Comparison of ENCODE assay signal across 11 mouse cellular contexts in the genomic region with DNA sequence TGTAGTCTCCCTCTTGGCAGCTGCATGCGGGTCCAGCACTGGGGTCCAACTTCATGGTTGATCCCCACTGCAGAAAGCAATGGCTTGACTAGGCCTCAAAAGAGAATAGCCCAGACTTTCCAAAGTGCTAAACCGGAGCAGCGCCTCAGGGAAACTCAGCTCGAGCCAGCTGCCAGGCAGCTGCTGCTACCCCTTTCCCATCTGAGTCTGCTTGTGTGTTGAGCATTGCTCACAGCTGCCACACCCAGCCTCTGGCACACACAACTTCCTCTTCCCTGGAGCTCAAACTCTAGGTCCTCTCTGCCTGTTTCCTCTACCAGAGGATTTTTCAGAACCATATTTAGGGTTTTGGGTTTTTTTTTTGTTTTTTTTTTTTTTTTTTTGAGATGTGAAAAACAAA.
DNase-seq lines count a peak whose midpoint lies in the region; ATAC-seq and TF ChIP-seq lines count a peak whose summit lies in the region.
"Had no signal": no experiment of that assay in that cellular context is flagged by ENCODE, and none has a peak within 500 bp of the region (broad histone marks: within the 10 kb centered on the region; RNA-seq: fewer than 3 reads in every experiment).

No protein-coding gene starts in this region.

- TF ChIP-seq CTCF in kidney, adult 2 months (conservative IDR thresholded peaks at IDR 0.05; ENCODE audit: insufficient read depth, insufficient read length, low read depth, low read length) = no peak
- TF ChIP-seq CTCF in CH12.LX (conservative IDR thresholded peaks at IDR 0.05 in 1 of 2, IDR thresholded peaks at IDR 0.05 in 1 of 2; ENCODE audit: low read depth in 2 of 2, low read length in 2 of 2) = no peak
- TF ChIP-seq CTCF in embryonic fibroblast, embryonic 13.5 days (IDR thresholded peaks at IDR 0.05; ENCODE audit: borderline replicate concordance, insufficient read depth, low read length) = no peak
- TF ChIP-seq CTCF in lung, embryonic 14.5 days (IDR thresholded peaks at IDR 0.05; ENCODE audit: low read depth) = no peak

- in situ Hi-C loops in CH12.LX (cut with MboI; ENCODE audit: low pct_ligation_motif_present, low pct_unique_long_range_greater_than_20kb, low sequenced_read_pairs) = no loop called here

- H3K9ac ChIP-seq in kidney, embryonic 14.5 days (ENCODE audit: low read depth, low read length) = no peak overlapping the region
- no peak overlapping the region for H3K9ac ChIP-seq in CH12.LX (ENCODE audit: insufficient read depth, low read depth)
- no peak overlapping the region for H3K9ac ChIP-seq in lung, embryonic 14.5 days
- H3K9ac ChIP-seq in hindbrain, embryonic 16.5 days (ENCODE audit: low read depth, low read length) = no peak overlapping the region
- H3K9ac ChIP-seq: forebrain, embryonic 12.5 days; neural tube, embryonic 13.5 days had no signal

- H3K4me2 ChIP-seq in kidney, embryonic 14.5 days (replicated peaks; ENCODE audit: low read depth, low read length) = no peak overlapping the region
- H3K4me2 ChIP-seq in CH12.LX (ENCODE audit: insufficient read depth, low read depth, poor library complexity, severe bottlenecking) = peak overlapping the region; percentile 32; the same call in 1 of the 2 replicates
- no peak overlapping the region for H3K4me2 ChIP-seq in lung, embryonic 14.5 days
- H3K4me2 ChIP-seq in hindbrain, embryonic 16.5 days (ENCODE audit: low read length) = no peak overlapping the region
- H3K4me2 ChIP-seq: forebrain, embryonic 12.5 days; neural tube, embryonic 13.5 days had no signal

- intact Hi-C loops in left cerebral cortex, postnatal 25 days (cut with DNase I) = no loop called here

- TF ChIP-seq RAD21 in CH12.LX (IDR thresholded peaks at IDR 0.05; ENCODE audit: low read depth, low read length) = no peak

- dilution Hi-C loops in CH12.LX (cut with MboI; ENCODE audit: extremely low pct_ligation_motif_present, extremely low pct_unique_long_range_greater_than_20kb, low sequenced_read_pairs) = no loop called here

- H3K27ac ChIP-seq in kidney, adult 2 months (ENCODE audit: insufficient read depth, low read depth, low read length) = no peak overlapping the region
- no peak overlapping the region for H3K27ac ChIP-seq in kidney, embryonic 14.5 days (ENCODE audit: low read depth, low read length)
- no peak overlapping the region for H3K27ac ChIP-seq in CH12.LX (ENCODE audit: insufficient read depth, low read depth)
- H3K27ac ChIP-seq in embryonic fibroblast, embryonic 13.5 days (ENCODE audit: insufficient read depth, low read length) = peak overlapping the region; percentile 58; the same call in 1 of the 2 replicates
- no peak overlapping the region for H3K27ac ChIP-seq in lung, embryonic 14.5 days (ENCODE audit: low read depth)
- no peak overlapping the region for H3K27ac ChIP-seq in hindbrain, embryonic 16.5 days (ENCODE audit: low read depth, low read length)
- H3K27ac ChIP-seq: forebrain, embryonic 12.5 days; neural tube, embryonic 13.5 days had no signal

- WGBS in kidney, adult 2 months = 74% methylated on average over 4 of the region's 4 CpGs
- 71% methylated on average over 4 of the region's 4 CpGs for WGBS in kidney, embryonic 14.5 days
- 75% methylated on average over 4 of the region's 4 CpGs for WGBS in lung, embryonic 14.5 days
- 56% methylated on average over 4 of the region's 4 CpGs for WGBS in hindbrain, embryonic 16.5 days

- H3K27me3 ChIP-seq in kidney, adult 2 months (replicated peaks; ENCODE audit: control insufficient read depth, insufficient read depth, low read length) = no peaks in the 10 kb centered on the region
- H3K27me3 ChIP-seq in kidney, embryonic 14.5 days (ENCODE audit: control insufficient read depth, insufficient read depth, low read length) = no peaks in the 10 kb centered on the region
- H3K27me3 ChIP-seq in CH12.LX (replicated peaks) = no peaks in the 10 kb centered on the region
- no peaks in the 10 kb centered on the region for H3K27me3 ChIP-seq in lung, embryonic 14.5 days (ENCODE audit: insufficient read depth, low read length)
- H3K27me3 ChIP-seq in hindbrain, embryonic 16.5 days (replicated peaks; ENCODE audit: control insufficient read depth, insufficient read depth, low read length) = no peaks in the 10 kb centered on the region
- H3K27me3 ChIP-seq: forebrain, embryonic 12.5 days; neural tube, embryonic 13.5 days; Patski had no signal

- no peak for ATAC-seq in kidney, embryonic 14.5 days (ENCODE audit: low FRiP score, low TSS enrichment)
- ATAC-seq in lung, embryonic 14.5 days (ENCODE audit: insufficient read depth) = no peak
- no peak for ATAC-seq in hindbrain, embryonic 16.5 days
- ATAC-seq: Patski had no signal

- peak; percentile 61 for DNase-seq in kidney, adult 2 months
- no peak for DNase-seq in CH12.LX (ENCODE audit: extremely low read depth)
- peak; percentile 49 for DNase-seq in lung, embryonic 14.5 days
- no peak for DNase-seq in left cerebral cortex, postnatal 25 days (ENCODE audit: low spot score in 2 of 2)
- DNase-seq in adrenal gland, postnatal 4 days (ENCODE audit: low spot score in 2 of 2) = no peak

- TF ChIP-seq POLR2A in kidney, adult 2 months (IDR thresholded peaks at IDR 0.05; ENCODE audit: low read depth, low read length) = no peak
- no peak for TF ChIP-seq POLR2A in CH12.LX (IDR thresholded peaks at IDR 0.05; ENCODE audit: low read depth, low read length)
- TF ChIP-seq POLR2A in embryonic fibroblast, embryonic 13.5 days (IDR thresholded peaks at IDR 0.05; ENCODE audit: low read depth, low read length) = no peak

- no peak overlapping the region for H3K4me3 ChIP-seq in kidney, adult 2 months (ENCODE audit: insufficient read depth, low read depth, low read length)
- H3K4me3 ChIP-seq in kidney, embryonic 14.5 days (ENCODE audit: low read length) = no peak overlapping the region
- no peak overlapping the region for H3K4me3 ChIP-seq in CH12.LX (replicated peaks in 1 of 3; ENCODE audit: low read depth in 2 of 3, low read length in 2 of 3, poor library complexity in 1 of 3)
- no peak overlapping the region for H3K4me3 ChIP-seq in embryonic fibroblast, embryonic 13.5 days (ENCODE audit: insufficient read depth, low read length)
- no peak overlapping the region for H3K4me3 ChIP-seq in lung, embryonic 14.5 days (ENCODE audit: low read depth, low read length)
- no peak overlapping the region for H3K4me3 ChIP-seq in hindbrain, embryonic 16.5 days (ENCODE audit: low read length)
- H3K4me3 ChIP-seq: forebrain, embryonic 12.5 days; neural tube, embryonic 13.5 days had no signal

- no peaks in the 10 kb centered on the region for H3K9me3 ChIP-seq in kidney, embryonic 14.5 days (ENCODE audit: control insufficient read depth, low read length)
- H3K9me3 ChIP-seq in CH12.LX (replicated peaks; ENCODE audit: low read length) = no peaks in the 10 kb centered on the region
- H3K9me3 ChIP-seq in lung, embryonic 14.5 days (ENCODE audit: low read depth, low read length) = no peaks in the 10 kb centered on the region
- no peaks in the 10 kb centered on the region for H3K9me3 ChIP-seq in hindbrain, embryonic 16.5 days (ENCODE audit: control insufficient read depth, low read length)
- H3K9me3 ChIP-seq: forebrain, embryonic 12.5 days; neural tube, embryonic 13.5 days had no signal

- H3K79me2 ChIP-seq in CH12.LX (replicated peaks; ENCODE audit: control insufficient read depth, extremely low read depth, insufficient read depth, poor library complexity, severe bottlenecking) = no peaks in the 10 kb centered on the region

- no peaks in the 10 kb centered on the region for H3K36me3 ChIP-seq in kidney, adult 2 months (ENCODE audit: control insufficient read depth, insufficient read depth, low read length)
- H3K36me3 ChIP-seq in kidney, embryonic 14.5 days (ENCODE audit: control insufficient read depth, insufficient read depth, low read length) = no peaks in the 10 kb centered on the region
- no peaks in the 10 kb centered on the region for H3K36me3 ChIP-seq in CH12.LX (replicated peaks in 1 of 2; ENCODE audit: control insufficient read depth in 1 of 2, insufficient read depth in 1 of 2, low read length in 1 of 2)
- no peaks in the 10 kb centered on the region for H3K36me3 ChIP-seq in lung, embryonic 14.5 days (ENCODE audit: insufficient read depth)
- peaks cover 3% of the 10 kb centered on the region; the same call in 1 of the 2 replicates for H3K36me3 ChIP-seq in hindbrain, embryonic 16.5 days (ENCODE audit: control insufficient read depth, insufficient read depth, low read length)
- H3K36me3 ChIP-seq: forebrain, embryonic 12.5 days; neural tube, embryonic 13.5 days had no signal

- H3K4me1 ChIP-seq in kidney, adult 2 months (ENCODE audit: control insufficient read depth, insufficient read depth, low read length) = no peaks in the 10 kb centered on the region
- no peaks in the 10 kb centered on the region for H3K4me1 ChIP-seq in kidney, embryonic 14.5 days (ENCODE audit: control insufficient read depth, insufficient read depth, low read length)
- H3K4me1 ChIP-seq in CH12.LX (ENCODE audit: control insufficient read depth in 1 of 2, insufficient read depth in 2 of 2) = peaks cover 15 to 59% of the 10 kb centered on the region in 2 experiments
- H3K4me1 ChIP-seq in embryonic fibroblast, embryonic 13.5 days (ENCODE audit: control insufficient read depth, insufficient read depth, low read length) = no peaks in the 10 kb centered on the region
- no peaks in the 10 kb centered on the region for H3K4me1 ChIP-seq in lung, embryonic 14.5 days (ENCODE audit: insufficient read depth)
- no peaks in the 10 kb centered on the region for H3K4me1 ChIP-seq in hindbrain, embryonic 16.5 days (ENCODE audit: control insufficient read depth, insufficient read depth, low read depth, low read length)
- H3K4me1 ChIP-seq: neural tube, embryonic 13.5 days had no signal

- TF ChIP-seq EP300 in CH12.LX (IDR thresholded peaks at IDR 0.05; ENCODE audit: low read length) = no peak

TF ChIP-seq in CH12.LX, 34 proteins besides CTCF, POLR2A, EP300 and RAD21:
- TF ChIP-seq ZNF384 (IDR thresholded peaks at IDR 0.05; ENCODE audit: low read depth, low read length) (peak; percentile 73), MYC (IDR thresholded peaks at IDR 0.05; ENCODE audit: low read depth, low read length) (no peak)

Comparison
In these comparisons a context has a peak if more than half of its experiments do, and no peak if none do; other contexts are left out.
1. DNase-seq: peak in kidney, adult 2 months (single experiment) and lung, embryonic 14.5 days (single experiment); none in CH12.LX (single experiment), left cerebral cortex, postnatal 25 days (0 of 2) and adrenal gland, postnatal 4 days (0 of 2).